Mouse (Mus musculus): ENCODE measurements at regions not wholly inside any gene's neighbourhood (a gene's known extent, or its start where the extent isn't known, plus 50 kb on each side); places are given as distances from the start of the nearest gene placed in this dataset.
A peak's percentile ranks its signal among the peaks of the same experiment; 100 is the strongest.

- ATAC-seq (ENCODE audit: low read depth), result no peak
- H3K4me1 ChIP-seq (replicated peaks), result no peaks in the 10 kb centered on the region
- no peak overlapping the region for H3K4me3 ChIP-seq
- H3K27me3 ChIP-seq, result no peaks in the 10 kb centered on the region
- 82% methylated on average over 1 of the region's 1 CpGs for WGBS
- H3K36me3 ChIP-seq, result no peaks in the 10 kb centered on the region
- H3K27ac ChIP-seq (replicated peaks), result no peak overlapping the region
- H3K9ac ChIP-seq, result no peak overlapping the region
- no peak overlapping the region for H3K4me2 ChIP-seq
- H3K9me3 ChIP-seq, result 0 out of 2 replicates have a peak, but pooled peaks cover 4% of the 10 kb centered on the region
Observed at GRCm38 (mm10) chr3:9373896-9374295, 236.0 kb downstream of the Zfp704 start.

- H3K9ac ChIP-seq, result no peak overlapping the region
- H3K36me3 ChIP-seq, result no peaks in the 10 kb centered on the region
- H3K27me3 ChIP-seq, result no peaks in the 10 kb centered on the region
- no peak overlapping the region for H3K27ac ChIP-seq (replicated peaks)
- 0 out of 2 replicates have a peak, but pooled peaks cover 4% of the 10 kb centered on the region for H3K9me3 ChIP-seq
- no peak overlapping the region for H3K4me3 ChIP-seq
- H3K4me2 ChIP-seq, result no peak overlapping the region
- ATAC-seq (ENCODE audit: low read depth), result no peak
- WGBS, result 85% methylated on average over 2 of the region's 2 CpGs
- no peaks in the 10 kb centered on the region for H3K4me1 ChIP-seq (replicated peaks)
Observed at GRCm38 (mm10) chr3:9370096-9370495, 239.8 kb downstream of the Zfp704 start.

- no peak overlapping the region for H3K4me3 ChIP-seq
- 86% methylated on average over 9 of the region's 9 CpGs for WGBS
- H3K27ac ChIP-seq (replicated peaks), result no peak overlapping the region
- no peaks in the 10 kb centered on the region for H3K27me3 ChIP-seq
- H3K9ac ChIP-seq, result no peak overlapping the region
- no peak for ATAC-seq (ENCODE audit: low read depth)
- H3K9me3 ChIP-seq, result 0 out of 2 replicates have a peak, but pooled peaks cover 4% of the 10 kb centered on the region
- H3K36me3 ChIP-seq, result no peaks in the 10 kb centered on the region
- no peaks in the 10 kb centered on the region for H3K4me1 ChIP-seq (replicated peaks)
- no peak overlapping the region for H3K4me2 ChIP-seq
Observed at GRCm38 (mm10) chr3:9365791-9366190, 244.1 kb downstream of the Zfp704 start.

GRCm38 (mm10) chr3:9359186-9359585 is 250.7 kb downstream of the Zfp704 start:
- no peaks in the 10 kb centered on the region for H3K27me3 ChIP-seq
- H3K9me3 ChIP-seq, result no peaks in the 10 kb centered on the region
- H3K4me2 ChIP-seq, result no peak overlapping the region
- no peak overlapping the region for H3K4me3 ChIP-seq
- no peak overlapping the region for H3K27ac ChIP-seq (replicated peaks)
- ATAC-seq (ENCODE audit: low read depth), result no peak
- no peaks in the 10 kb centered on the region for H3K36me3 ChIP-seq
- no peak overlapping the region for H3K9ac ChIP-seq
- 95% methylated on average over 8 of the region's 8 CpGs for WGBS
- peaks cover 9% of the 10 kb centered on the region; the same call in 1 of the 2 replicates for H3K4me1 ChIP-seq (replicated peaks)

- Histone ChIP-seq H3K36me3 (no peaks in the 10 kb centered on the region), H3K9ac (no peak overlapping the region), H3K9me3 (no peaks in the 10 kb centered on the region), H3K4me2 (no peak overlapping the region), H3K27ac (replicated peaks) (no peak overlapping the region), H3K4me1 (replicated peaks) (peaks cover 9% of the 10 kb centered on the region; the same call in 1 of the 2 replicates), H3K27me3 (no peaks in the 10 kb centered on the region), H3K4me3 (no peak overlapping the region)
- 32% methylated on average over 12 of the region's 12 CpGs for WGBS
- 0 out of 2 replicates have a peak, but pooled peaks have one; percentile 61 for ATAC-seq (ENCODE audit: low read depth)
Observed at GRCm38 (mm10) chr3:9358111-9358510, 251.8 kb downstream of the Zfp704 start.

GRCm38 (mm10) chr3:9357639-9358038 is 252.2 kb downstream of the Zfp704 start:
- Histone ChIP-seq H3K9me3 (no peaks in the 10 kb centered on the region), H3K4me3 (no peak overlapping the region), H3K4me2 (no peak overlapping the region), H3K27me3 (no peaks in the 10 kb centered on the region), H3K4me1 (replicated peaks) (peaks cover 9% of the 10 kb centered on the region; the same call in 1 of the 2 replicates), H3K36me3 (no peaks in the 10 kb centered on the region), H3K9ac (no peak overlapping the region), H3K27ac (replicated peaks) (no peak overlapping the region)
- ATAC-seq (ENCODE audit: low read depth), result no peak
- 89% methylated on average over 2 of the region's 2 CpGs for WGBS

- Histone ChIP-seq H3K36me3 (no peaks in the 10 kb centered on the region), H3K4me3 (no peak overlapping the region), H3K27me3 (peaks cover 3% of the 10 kb centered on the region), H3K9me3 (no peaks in the 10 kb centered on the region), H3K4me1 (replicated peaks) (peaks cover 9% of the 10 kb centered on the region; the same call in 1 of the 2 replicates), H3K9ac (no peak overlapping the region), H3K27ac (replicated peaks) (no peak overlapping the region), H3K4me2 (no peak overlapping the region)
- no peak for ATAC-seq (ENCODE audit: low read depth)
- 32% methylated on average over 4 of the region's 4 CpGs for WGBS
Observed at GRCm38 (mm10) chr3:9355875-9356274, 254.0 kb downstream of the Zfp704 start.

GRCm38 (mm10) chr3:9354756-9355155 is 255.1 kb downstream of the Zfp704 start:
- no peak for ATAC-seq (ENCODE audit: low read depth)

GRCm38 (mm10) chr3:9352251-9352650 is 257.6 kb downstream of the Zfp704 start:
- 41% methylated on average over 7 of the region's 7 CpGs for WGBS
- no peak overlapping the region for H3K27ac ChIP-seq (replicated peaks)
- H3K36me3 ChIP-seq, result no peaks in the 10 kb centered on the region
- no peaks in the 10 kb centered on the region for H3K9me3 ChIP-seq
- H3K27me3 ChIP-seq, result peaks cover 13% of the 10 kb centered on the region
- peaks cover 9% of the 10 kb centered on the region for H3K4me1 ChIP-seq (replicated peaks)
- no peak overlapping the region for H3K4me3 ChIP-seq
- ATAC-seq (ENCODE audit: low read depth), result no peak
- no peak overlapping the region for H3K9ac ChIP-seq
- H3K4me2 ChIP-seq, result no peak overlapping the region

More at GRCm38 (mm10) chr3:9354756-9355155, 255.1 kb downstream of the Zfp704 start:
- Histone ChIP-seq H3K4me1 (replicated peaks) (peaks cover 9% of the 10 kb centered on the region; the same call in 1 of the 2 replicates), H3K27me3 (peaks cover 6% of the 10 kb centered on the region), H3K4me3 (no peak overlapping the region), H3K4me2 (no peak overlapping the region), H3K27ac (replicated peaks) (no peak overlapping the region), H3K36me3 (no peaks in the 10 kb centered on the region), H3K9ac (no peak overlapping the region), H3K9me3 (no peaks in the 10 kb centered on the region)
- 72% methylated on average over 11 of the region's 11 CpGs for WGBS

GRCm38 (mm10) chr3:9349822-9350221 is 260.1 kb downstream of the Zfp704 start:
- Histone ChIP-seq H3K27ac (replicated peaks) (no peak overlapping the region), H3K9ac (no peak overlapping the region), H3K4me3 (no peak overlapping the region), H3K27me3 (peaks cover 24% of the 10 kb centered on the region), H3K4me1 (replicated peaks) (peaks cover 22% of the 10 kb centered on the region), H3K4me2 (no peak overlapping the region), H3K9me3 (no peaks in the 10 kb centered on the region), H3K36me3 (no peaks in the 10 kb centered on the region)
- no peak for ATAC-seq (ENCODE audit: low read depth)
- 91% methylated on average over 4 of the region's 4 CpGs for WGBS

- H3K27me3 ChIP-seq, result peaks cover 23% of the 10 kb centered on the region
- no peaks in the 10 kb centered on the region for H3K9me3 ChIP-seq
- peak overlapping the region; percentile 19 for H3K27ac ChIP-seq (replicated peaks)
- H3K4me3 ChIP-seq, result peak overlapping the region; percentile 52
- H3K9ac ChIP-seq, result peak overlapping the region; percentile 81
- peak overlapping the region; percentile 99 for H3K4me2 ChIP-seq
- ATAC-seq (ENCODE audit: low read depth), result peak; percentile 88
- H3K4me1 ChIP-seq (replicated peaks), result peaks cover 28% of the 10 kb centered on the region
- H3K36me3 ChIP-seq, result no peaks in the 10 kb centered on the region
- 2% methylated on average over 15 of the region's 15 CpGs for WGBS
Observed at GRCm38 (mm10) chr3:9347446-9347860, 262.4 kb downstream of the Zfp704 start.

GRCm38 (mm10) chr3:9346857-9347445 is 262.9 kb downstream of the Zfp704 start:
- Histone ChIP-seq H3K27ac (replicated peaks) (peak overlapping the region; percentile 19; the same call in 1 of the 2 replicates), H3K36me3 (no peaks in the 10 kb centered on the region), H3K9me3 (no peaks in the 10 kb centered on the region), H3K4me2 (peak overlapping the region; percentile 99), H3K9ac (peak overlapping the region; percentile 81), H3K27me3 (peaks cover 20% of the 10 kb centered on the region), H3K4me1 (replicated peaks) (peaks cover 29% of the 10 kb centered on the region), H3K4me3 (peak overlapping the region; percentile 52)
- under 1% methylated on average over 25 of the region's 27 CpGs for WGBS
- ATAC-seq (ENCODE audit: low read depth), result peak; percentile 88

GRCm38 (mm10) chr3:9346356-9346755 is 263.5 kb downstream of the Zfp704 start:
- H3K4me2 ChIP-seq, result peak overlapping the region; percentile 99
- H3K4me3 ChIP-seq, result peak overlapping the region; percentile 52
- peaks cover 20% of the 10 kb centered on the region for H3K27me3 ChIP-seq
- H3K4me1 ChIP-seq (replicated peaks), result peaks cover 35% of the 10 kb centered on the region
- H3K9me3 ChIP-seq, result no peaks in the 10 kb centered on the region
- H3K36me3 ChIP-seq, result no peaks in the 10 kb centered on the region
- 3% methylated on average over 13 of the region's 13 CpGs for WGBS
- no peak for ATAC-seq (ENCODE audit: low read depth)
- peak overlapping the region; percentile 81 for H3K9ac ChIP-seq
- H3K27ac ChIP-seq (replicated peaks), result no peak overlapping the region

Data from neural tube, embryonic 13.5 days (tissue).